Mouse (Mus musculus) megakaryocyte, embryonic 14.5 days (primary cell): ENCODE results near the gene Hspd1.

Source experiments
- FLI1 ChIP-seq: IDR thresholded peaks from 2 replicates; pipeline ENCODE4 v1.6.1; 2012; ENCODE audit warnings: low read length, inconsistent platforms, mixed read lengths
- GATA1 ChIP-seq: IDR thresholded peaks from 3 replicates; pipeline ENCODE4 v1.6.1; 2012; ENCODE audit warnings: mixed read lengths, low read length, inconsistent platforms, borderline replicate concordance

- TF ChIP-seq GATA1: no peak
- TF ChIP-seq FLI1: no peak
Measured at GRCm38 (mm10) chr1:55135846-55136245, 47.8 kb upstream of the Hspd1 start.
